Mouse (Mus musculus) layer of hippocampus, adult 8-10 months (tissue): ENCODE measurements at regions not wholly inside any gene's neighbourhood (a gene's known extent, or its start where the extent isn't known, plus 50 kb on each side); places are given as distances from the start of the nearest gene placed in this dataset.

Experiments
- DNase-seq, 2 experiments: peaks; one replicate each; pipeline ENCODE4 v3.0.0; 2022; ENCODE audit warnings: low spot score in 2 of 2

DNA sequence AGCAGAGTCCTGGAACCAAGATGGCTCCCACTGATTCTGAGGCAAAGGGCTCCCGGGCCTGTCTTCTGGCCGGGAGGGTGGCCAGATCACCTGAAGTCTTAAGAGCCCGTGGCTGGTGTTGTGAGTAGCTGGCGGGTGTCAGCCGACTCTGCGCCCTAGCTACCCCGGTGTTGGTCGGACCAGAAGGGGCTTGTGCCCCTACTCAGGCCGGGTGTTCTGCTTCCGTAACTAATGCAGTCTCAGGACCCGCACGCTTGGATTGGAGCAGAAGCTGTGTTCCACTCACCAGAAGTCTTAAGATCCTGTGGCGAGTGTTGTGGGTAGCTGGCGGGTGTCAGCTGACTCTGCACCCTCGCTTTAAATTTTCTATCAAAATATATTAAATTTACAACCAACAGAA, 1285.3 kb upstream of the Cdh9 start:
- DNase-seq: no peak

DNA sequence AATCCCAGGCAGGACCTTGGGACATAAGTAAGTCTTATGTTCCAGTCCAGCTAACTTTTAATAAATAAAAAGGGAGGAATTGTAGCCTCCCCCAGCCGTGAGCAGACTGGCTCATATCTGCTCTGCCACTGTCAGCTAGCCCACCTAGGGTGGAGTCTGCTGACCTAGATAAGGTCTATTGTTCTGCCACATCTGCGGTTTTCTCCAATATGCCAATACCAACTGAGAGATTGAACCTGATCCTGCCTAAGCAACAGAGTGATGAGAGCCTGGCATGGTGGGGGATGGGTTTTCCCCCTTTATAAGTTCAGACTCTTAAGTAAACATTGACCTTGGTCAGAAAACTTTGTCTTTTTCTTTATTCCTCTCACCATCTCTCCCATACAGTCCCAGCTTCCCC, 1250.9 kb upstream of the Cdh9 start:
- no peak for DNase-seq

DNA sequence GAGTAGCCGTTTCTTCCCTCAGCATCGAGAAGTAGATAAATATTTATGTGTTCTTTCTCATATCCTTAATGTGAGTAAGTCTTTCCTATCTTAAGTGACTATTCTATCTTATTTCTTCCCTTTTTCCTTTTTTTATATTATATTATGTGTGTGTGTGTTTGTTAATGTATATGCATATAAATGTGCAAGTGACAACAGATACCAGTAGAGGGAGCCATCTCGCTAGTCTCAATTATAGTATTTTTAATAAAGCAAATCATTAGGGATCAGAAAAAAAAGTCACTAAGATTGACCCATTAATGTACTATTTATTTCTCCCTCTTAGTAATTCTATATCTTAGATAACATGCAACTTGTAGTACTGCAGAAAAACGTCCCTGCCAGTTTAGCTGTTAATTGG, 1228.3 kb upstream of the Cdh9 start:
- no peak for DNase-seq

DNA sequence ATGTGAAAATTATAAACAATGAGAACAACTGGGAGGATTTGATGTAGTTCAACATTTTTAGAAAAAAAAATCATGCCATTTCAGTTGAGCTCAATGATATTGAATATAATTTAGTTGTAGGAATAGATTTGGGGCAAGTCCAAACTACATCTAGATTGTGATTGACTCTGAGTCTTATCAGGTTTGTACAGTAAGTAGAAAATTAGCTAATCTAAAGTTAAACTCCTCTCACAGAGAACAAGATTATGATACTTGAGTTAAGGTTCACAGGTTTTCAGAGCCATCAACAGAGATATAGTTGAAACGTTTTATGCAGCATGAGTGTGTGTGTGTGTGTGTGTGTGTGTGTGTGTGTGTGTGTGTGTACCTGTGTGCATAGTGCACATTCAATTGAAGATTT, 1189.6 kb upstream of the Cdh9 start:
- no peak for DNase-seq

DNA sequence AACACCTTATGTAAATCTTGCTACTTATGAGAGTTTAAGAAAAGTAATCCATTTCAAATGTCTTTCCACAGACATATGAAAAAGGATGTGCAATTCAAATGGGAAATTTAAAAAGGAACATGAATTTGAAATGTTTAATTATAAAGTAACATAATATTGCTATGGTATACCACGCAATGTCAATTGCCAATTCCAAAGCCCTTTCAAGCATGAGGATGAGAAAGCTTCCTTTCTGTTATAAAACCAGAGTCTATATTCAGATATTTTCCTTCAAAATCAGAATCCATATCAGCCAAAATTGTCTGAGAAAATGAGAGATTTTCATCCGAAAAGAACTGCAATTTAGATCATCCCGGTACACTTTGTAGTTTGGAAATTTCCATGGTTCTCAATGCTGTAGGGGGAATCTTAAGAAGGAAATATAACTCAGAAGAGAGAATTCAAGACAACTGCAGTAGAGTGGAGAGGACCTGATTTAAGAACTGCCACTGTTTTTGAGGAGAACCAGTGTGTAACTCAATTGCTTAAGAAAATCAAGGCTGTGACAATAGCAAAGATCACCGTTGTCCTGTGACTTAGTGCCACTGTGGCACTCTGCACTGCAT, 1169.3 kb upstream of the Cdh9 start:
- no peak for DNase-seq

DNA sequence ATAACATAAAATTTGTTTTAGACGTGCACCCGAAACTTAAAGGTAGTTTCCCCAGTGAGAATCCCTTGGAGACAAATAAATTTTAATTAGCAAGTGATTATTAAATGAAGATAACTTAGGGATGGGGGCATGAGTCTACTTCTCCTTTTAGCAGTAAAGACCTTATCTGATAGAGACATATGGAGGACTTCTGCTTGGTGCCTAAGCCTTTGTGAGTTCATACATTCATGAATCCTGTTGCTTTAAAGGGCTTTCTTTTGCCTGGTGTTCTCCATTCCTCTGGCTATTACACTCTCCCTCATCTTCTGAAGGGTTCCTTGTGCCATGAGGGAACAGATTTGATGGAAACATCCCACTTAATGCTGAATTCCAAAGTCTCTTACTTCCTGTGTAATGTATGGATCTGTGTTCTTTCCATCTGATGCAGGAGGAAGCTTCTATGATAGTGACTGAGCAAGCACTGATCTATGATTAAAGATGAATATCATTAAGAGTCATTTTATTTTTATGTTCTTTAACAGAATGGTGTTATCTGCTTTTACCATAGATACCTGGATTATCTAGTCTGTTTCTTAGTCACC, 1146.2 kb upstream of the Cdh9 start:
- DNase-seq: no peak

DNA sequence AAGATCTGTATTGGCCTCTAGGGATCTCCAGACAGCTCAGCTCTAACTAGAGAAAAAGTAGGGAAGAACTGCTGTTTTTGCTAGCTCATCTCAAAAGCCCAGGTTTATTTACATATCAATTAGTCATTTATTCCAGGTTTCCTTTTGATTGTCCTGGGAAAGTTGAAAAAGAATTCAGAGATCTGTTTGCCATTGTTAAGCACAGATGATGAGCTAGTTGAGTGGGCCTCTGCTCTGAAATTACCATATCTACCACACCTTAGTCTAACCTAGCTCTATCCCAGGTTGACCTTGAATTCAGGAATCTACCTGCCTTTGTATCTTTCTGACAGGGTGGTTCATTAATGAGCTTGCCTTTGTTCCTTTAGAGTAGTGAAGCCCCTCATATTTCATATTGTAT, 1110.6 kb upstream of the Cdh9 start:
- DNase-seq: no peak

DNA sequence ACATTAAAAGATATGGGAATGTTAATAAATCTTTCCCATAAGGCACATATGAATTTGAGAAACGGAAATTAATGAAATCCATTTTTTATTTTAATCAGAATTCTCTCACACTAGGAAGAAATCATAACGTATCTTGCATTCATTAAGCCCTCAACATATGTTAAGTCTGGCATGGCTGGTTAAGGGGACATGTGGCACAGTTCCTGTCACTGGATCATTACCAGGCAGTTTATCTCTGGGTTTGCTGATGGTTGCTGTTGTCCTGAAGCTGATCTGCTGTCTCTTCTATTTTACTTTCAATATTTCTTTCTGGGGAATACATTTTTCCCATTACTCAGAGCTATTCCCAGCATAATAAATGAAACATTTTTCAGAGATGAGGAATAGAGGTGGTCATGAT, 1099.3 kb upstream of the Cdh9 start:
- peak in 1 of 2 experiments; percentile 13 for DNase-seq

DNA sequence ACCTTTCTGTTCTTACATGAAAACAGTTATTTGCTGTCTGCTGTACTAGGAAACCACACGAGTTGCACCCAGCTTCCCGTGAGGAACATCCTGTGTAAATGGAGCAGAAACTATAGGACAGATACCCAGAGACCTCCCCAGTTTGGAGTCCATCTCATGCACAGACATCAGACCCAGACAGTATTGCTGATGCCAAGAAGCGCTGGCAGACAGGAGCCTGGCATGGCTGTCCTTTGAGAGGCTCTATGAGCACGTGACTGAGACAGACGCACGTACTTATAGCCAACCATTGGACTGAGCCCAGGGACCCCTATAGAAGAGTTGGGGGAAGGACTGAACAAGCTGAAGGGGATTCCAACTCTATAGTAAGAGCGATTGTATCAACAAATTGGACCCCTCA, 1098.3 kb upstream of the Cdh9 start:
- DNase-seq: no peak

DNA sequence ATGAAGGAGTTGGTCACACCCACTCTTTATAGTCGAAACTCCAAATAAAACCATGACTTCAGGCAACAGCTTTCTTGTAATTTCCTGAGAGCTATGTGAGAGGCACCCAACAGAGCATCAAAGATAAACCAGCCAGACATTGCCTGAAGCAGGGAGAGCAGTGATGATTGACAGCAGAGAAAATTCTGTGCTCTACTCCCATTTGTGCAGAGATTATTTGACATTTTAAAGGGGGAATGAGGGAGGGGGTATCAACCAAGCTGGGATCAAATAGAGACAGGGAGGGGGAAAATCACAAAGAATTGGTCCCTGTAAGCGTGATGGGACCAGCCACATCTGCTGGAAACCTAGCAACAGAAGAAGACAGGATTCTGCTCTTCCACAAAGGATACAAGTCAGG, 1091.4 kb upstream of the Cdh9 start:
- no peak for DNase-seq

DNA sequence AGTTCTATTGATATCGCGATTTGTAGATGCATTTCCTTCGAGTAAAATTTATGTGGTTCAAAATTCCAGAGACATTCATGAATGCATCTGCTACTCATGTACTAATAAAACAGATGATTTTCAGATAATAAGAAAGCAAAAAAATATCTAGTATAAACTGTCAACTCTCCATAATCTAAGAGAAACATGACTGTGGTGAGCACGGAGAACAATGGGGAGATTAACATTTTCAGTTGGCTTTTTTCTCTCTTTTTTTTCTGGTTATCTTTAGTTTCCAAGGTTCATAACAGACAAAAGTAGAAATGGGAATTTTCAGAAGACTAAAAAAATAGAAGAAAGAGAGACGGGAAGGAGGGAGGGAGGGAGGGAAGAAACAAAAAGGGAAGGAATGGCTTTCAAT, 1079.8 kb upstream of the Cdh9 start:
- DNase-seq: no peak

DNA sequence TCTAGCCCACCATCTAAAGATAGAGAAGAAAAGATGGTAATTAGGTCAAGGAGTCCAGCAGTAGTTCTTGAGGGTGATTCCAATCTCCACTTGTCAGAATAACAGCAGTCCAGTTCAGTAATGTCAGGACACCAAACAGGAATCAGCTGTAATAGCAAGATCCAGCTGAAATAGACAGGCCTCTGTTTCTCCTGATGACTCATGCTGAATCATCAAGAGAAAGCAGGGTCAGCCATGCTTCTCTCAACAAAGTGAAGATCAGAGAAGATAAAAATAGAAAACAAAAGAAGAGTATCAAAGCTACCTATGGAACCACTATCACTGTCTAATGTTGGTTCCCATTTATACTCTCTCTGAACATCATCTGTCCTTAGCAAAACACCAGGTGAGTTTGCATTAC, 1061.8 kb upstream of the Cdh9 start:
- no peak for DNase-seq

DNA sequence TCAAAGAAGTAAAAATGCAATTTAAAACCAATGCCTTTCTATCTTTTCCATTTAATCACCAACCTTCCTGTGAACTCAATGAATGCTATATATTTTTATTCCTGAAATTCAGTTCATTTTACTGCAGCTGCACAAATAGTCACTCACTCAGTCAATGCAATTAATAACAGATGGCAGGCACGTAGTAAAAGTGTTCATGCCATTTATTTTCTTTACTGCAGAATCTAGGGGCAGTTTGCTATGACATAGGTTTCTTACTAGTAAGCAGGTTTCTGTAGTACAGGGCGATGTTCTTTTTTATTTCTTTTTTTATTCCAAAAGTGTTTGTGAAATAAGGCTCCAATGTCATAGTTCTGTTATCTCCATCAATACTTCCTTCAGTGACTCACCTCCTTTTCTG, 1035.8 kb upstream of the Cdh9 start:
- DNase-seq: no peak

DNA sequence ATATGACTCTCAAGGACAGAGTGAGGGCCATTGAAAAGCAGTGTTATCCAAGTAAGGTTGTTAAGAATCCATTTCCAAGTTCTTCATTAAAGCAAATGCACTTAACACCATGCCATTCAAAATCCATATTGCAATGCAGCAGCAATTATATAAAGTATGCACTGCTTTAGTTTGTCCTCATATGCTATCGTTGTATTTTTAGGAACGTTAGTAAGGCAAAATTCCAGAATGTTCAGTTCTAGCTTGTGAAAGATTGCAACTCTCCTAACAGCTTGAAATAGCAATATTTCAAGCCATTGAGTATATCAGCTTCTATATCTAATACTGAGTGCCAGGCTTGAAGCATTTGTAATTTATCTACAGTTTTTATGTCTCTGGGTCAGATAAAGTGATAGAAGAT, 1011.9 kb upstream of the Cdh9 start:
- DNase-seq: no peak

DNA sequence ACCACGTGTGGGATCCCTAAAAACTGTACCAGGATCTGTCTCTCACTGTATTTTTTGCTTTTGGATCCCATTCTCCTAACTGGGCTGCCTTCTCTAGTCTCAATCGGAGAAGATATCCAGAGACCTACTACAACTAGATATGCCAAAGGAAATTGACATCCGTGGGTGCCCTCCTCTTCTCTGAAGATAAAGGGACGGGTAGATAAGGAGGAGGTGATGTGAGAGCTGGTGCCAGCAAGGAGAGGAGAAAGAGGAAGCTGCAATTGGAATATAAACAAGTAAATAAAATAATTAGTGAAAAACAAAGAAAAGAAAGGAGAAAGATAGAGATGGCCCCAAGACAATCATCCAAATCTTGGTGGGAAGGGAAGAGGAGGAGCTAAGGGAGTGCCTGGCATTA, 986.6 kb upstream of the Cdh9 start:
- DNase-seq: no peak

DNA sequence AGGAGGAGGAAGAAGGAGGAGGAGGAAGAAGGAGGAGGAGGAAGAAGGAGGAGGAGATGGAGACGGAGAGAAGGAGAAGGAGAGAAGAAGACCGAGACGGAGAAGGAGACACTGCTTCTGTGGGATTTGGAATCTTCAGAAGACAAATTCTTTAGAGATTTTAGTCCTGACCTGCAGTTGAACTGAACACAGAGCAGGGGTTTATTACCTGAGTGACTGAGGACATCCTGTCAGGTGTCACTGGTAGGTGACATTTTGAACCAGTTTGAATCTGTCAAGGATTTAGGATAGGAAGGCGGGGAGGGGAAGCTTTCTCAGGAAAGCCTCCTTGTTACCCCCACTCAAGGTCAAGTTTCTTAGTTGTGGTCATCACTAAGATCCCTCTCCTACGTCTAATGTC, 985.5 kb upstream of the Cdh9 start:
- DNase-seq: no peak
